Mouse (Mus musculus): ENCODE results near the gene Dclk2.

The Dclk2 gene

GRCm38 (mm10) chr3:86897066-86897465 is 23.6 kb downstream of the Dclk2 start:
- CTCF ChIA-PET = no interaction called here

- CTCF ChIA-PET = interaction anchor here (0.5 kb wide), 1 partner anchor 72 kb away, joined by 3 read pairs; no protein-coding TSS in a partner anchor
Observed at GRCm38 (mm10) chr3:86894491-86894890, 26.2 kb downstream of the Dclk2 start.

GRCm38 (mm10) chr3:86887512-86887911 is 33.1 kb downstream of the Dclk2 start:
- CTCF ChIA-PET = interaction anchor here (0.6 kb wide), 1 partner anchor 39 kb away, joined by 3 read pairs; no protein-coding TSS in a partner anchor

GRCm38 (mm10) chr3:86885180-86885579 is 35.5 kb downstream of the Dclk2 start:
- CTCF ChIA-PET = no interaction called here

GRCm38 (mm10) chr3:86884481-86884880 is 36.2 kb downstream of the Dclk2 start:
- CTCF ChIA-PET = no interaction called here

- CTCF ChIA-PET = no interaction called here
Observed at GRCm38 (mm10) chr3:86883985-86884384, 36.7 kb downstream of the Dclk2 start.

- CTCF ChIA-PET = interaction anchor here (0.6 kb wide), 1 partner anchor 16 kb away, joined by 3 read pairs; no protein-coding TSS in a partner anchor
Observed at GRCm38 (mm10) chr3:86875912-86876311, 44.7 kb downstream of the Dclk2 start.

GRCm38 (mm10) chr3:86873092-86873600 is 47.5 kb downstream of the Dclk2 start:
- CTCF ChIA-PET = no interaction called here

- CTCF ChIA-PET = no interaction called here
Observed at GRCm38 (mm10) chr3:86870952-86871351, 49.7 kb downstream of the Dclk2 start.

GRCm38 (mm10) chr3:86870411-86870810 is 50.2 kb downstream of the Dclk2 start:
- CTCF ChIA-PET = no interaction called here

GRCm38 (mm10) chr3:86868721-86869120 is 51.9 kb downstream of the Dclk2 start:
- CTCF ChIA-PET = no interaction called here

GRCm38 (mm10) chr3:86863327-86864008 is 57.2 kb downstream of the Dclk2 start:
- CTCF ChIA-PET = interaction anchor here (0.5 kb wide), 1 partner anchor 35 kb away, joined by 5 read pairs; no protein-coding TSS in a partner anchor

- CTCF ChIA-PET = interaction anchor here (0.5 kb wide), 1 partner anchor 34 kb away, joined by 5 read pairs; no protein-coding TSS in a partner anchor
Observed at GRCm38 (mm10) chr3:86862939-86863311, 57.7 kb downstream of the Dclk2 start.

GRCm38 (mm10) chr3:86862245-86862938 is 58.3 kb downstream of the Dclk2 start:
- CTCF ChIA-PET = no interaction called here

GRCm38 (mm10) chr3:86859791-86860190 is 60.9 kb downstream of the Dclk2 start:
- CTCF ChIA-PET = interaction anchor here (0.6 kb wide), 1 partner anchor 16 kb away, joined by 3 read pairs; no protein-coding TSS in a partner anchor

GRCm38 (mm10) chr3:86858699-86859098 is 62.0 kb downstream of the Dclk2 start:
- CTCF ChIA-PET = no interaction called here

- CTCF ChIA-PET = no interaction called here
Observed at GRCm38 (mm10) chr3:86857833-86858398, 62.7 kb downstream of the Dclk2 start.

GRCm38 (mm10) chr3:86852867-86853266 is 67.8 kb downstream of the Dclk2 start:
- CTCF ChIA-PET = no interaction called here

- CTCF ChIA-PET = no interaction called here
Observed at GRCm38 (mm10) chr3:86851131-86851530, 69.5 kb downstream of the Dclk2 start.

GRCm38 (mm10) chr3:86850394-86851030 is 70.1 kb downstream of the Dclk2 start:
- CTCF ChIA-PET = no interaction called here

GRCm38 (mm10) chr3:86849337-86849736 is 71.3 kb downstream of the Dclk2 start:
- CTCF ChIA-PET = interaction anchor here (0.6 kb wide), 1 partner anchor 16 kb away, joined by 6 read pairs; no protein-coding TSS in a partner anchor

- CTCF ChIA-PET = interaction anchor here (0.6 kb wide), 1 partner anchor 591 kb away, joined by 3 read pairs; no protein-coding TSS in a partner anchor
Observed at GRCm38 (mm10) chr3:86847536-86847935, 73.1 kb downstream of the Dclk2 start.

All from spleen, embryonic (tissue).